Mouse (Mus musculus): ENCODE measurements around the gene Iqcn. TPM values are rescaled to one million over a fixed set of nuclear protein-coding genes. Genes with fewer than 3 reads are reported as not detected.
A peak's percentile ranks its signal among the peaks of the same experiment; 100 is the strongest.

The Iqcn gene
- total and polyA plus RNA-seq, 3 experiments = not detected

- no peak for TF ChIP-seq JUND (IDR thresholded peaks at IDR 0.05; ENCODE audit: low read depth, low read length)
- TF ChIP-seq TAL1 (IDR thresholded peaks at IDR 0.05; ENCODE audit: low read length) = no peak
- TF ChIP-seq USF2 (IDR thresholded peaks at IDR 0.05; ENCODE audit: borderline replicate concordance in 1 of 2, insufficient read depth in 1 of 2, low read depth in 1 of 2, low read length in 2 of 2) = peak; percentile 51 to 80
These were observed 30.0 kb upstream of the Iqcn start, which contains the start of gene Lsm4 (continued) for GRCm38 (mm10) chr8:70673079-70673856.

- Histone ChIP-seq H3K36me3 (ENCODE audit: control insufficient read depth in 1 of 2, insufficient read depth in 2 of 2, low read length in 2 of 2) (peaks cover 0 to 20% of the 10 kb centered on the region in 2 experiments; a peak in 2 of 4 replicates), H3K9me3 (replicated peaks; ENCODE audit: insufficient read depth, low read length) (no peaks in the 10 kb centered on the region), H3K27ac (ENCODE audit: control insufficient read depth, low read depth, low read length) (peak overlapping the region; percentile 89), H3K4me3 (ENCODE audit: control insufficient read depth in 1 of 2, insufficient read depth in 1 of 2, low read depth in 2 of 2, low read length in 2 of 2) (peak overlapping the region; percentile 56 to 77), H3K27me3 (ENCODE audit: control insufficient read depth in 1 of 2, insufficient read depth in 2 of 2, low read length in 2 of 2) (no peaks in the 10 kb centered on the region), H3K4me1 (ENCODE audit: control insufficient read depth in 1 of 2, insufficient read depth in 2 of 2, low read length in 2 of 2) (peaks cover 5 to 21% of the 10 kb centered on the region in 2 experiments; a peak in 3 of 4 replicates), H3K9ac (ENCODE audit: control insufficient read depth, low read depth, low read length, poor library complexity, severe bottlenecking) (peak overlapping the region; percentile 84), H3K79me2 (ENCODE audit: control insufficient read depth, insufficient read depth, low read length, poor library complexity) (peaks cover 22% of the 10 kb centered on the region)
- DNase-seq (ENCODE audit: low read depth, low spot score) = no peak
- TF ChIP-seq ZC3H11A (IDR thresholded peaks at IDR 0.05; ENCODE audit: low read depth, low read length) = no peak
- TF ChIP-seq GATA1 (IDR thresholded peaks at IDR 0.05; ENCODE audit: low read depth, low read length) = no peak
- no peak for TF ChIP-seq HCFC1 (IDR thresholded peaks at IDR 0.05; ENCODE audit: low read depth, low read length)
- no peak for TF ChIP-seq TBP (IDR thresholded peaks at IDR 0.05; ENCODE audit: low read depth, low read length)
- TF ChIP-seq RCOR1 (IDR thresholded peaks at IDR 0.05; ENCODE audit: low read depth, low read length) = no peak
- TF ChIP-seq MXI1 (IDR thresholded peaks at IDR 0.05; ENCODE audit: low read depth, low read length) = no peak
- no peak for TF ChIP-seq TCF12 (IDR thresholded peaks at IDR 0.05; ENCODE audit: low read depth, low read length)
- no peak for TF ChIP-seq JUND (IDR thresholded peaks at IDR 0.05; ENCODE audit: low read depth, low read length)
- TF ChIP-seq UBTF (IDR thresholded peaks at IDR 0.05; ENCODE audit: borderline replicate concordance, insufficient read depth, low read depth, low read length) = no peak
- TF ChIP-seq BHLHE40 (IDR thresholded peaks at IDR 0.05; ENCODE audit: borderline replicate concordance, low read depth, low read length) = no peak
- no peak for TF ChIP-seq POLR2AphosphoS5 (IDR thresholded peaks at IDR 0.05; ENCODE audit: borderline replicate concordance, low read depth, low read length)
- no peak for TF ChIP-seq USF2 (IDR thresholded peaks at IDR 0.05; ENCODE audit: borderline replicate concordance in 1 of 2, insufficient read depth in 1 of 2, low read depth in 1 of 2, low read length in 2 of 2)
- no peak for TF ChIP-seq E2F4 (IDR thresholded peaks at IDR 0.05; ENCODE audit: borderline replicate concordance, low read depth, low read length)
- no peak for TF ChIP-seq MEF2A (IDR thresholded peaks at IDR 0.05; ENCODE audit: extremely low read depth, insufficient replicate concordance, low read depth, low read length, poor library complexity, severe bottlenecking)
- TF ChIP-seq RAD21 (IDR thresholded peaks at IDR 0.05; ENCODE audit: low read depth, low read length) = no peak
These were observed 29.1 kb upstream of the Iqcn start for GRCm38 (mm10) chr8:70674109-70674508.
